Mouse (Mus musculus): ENCODE measurements around the gene Usp29.

DNA sequence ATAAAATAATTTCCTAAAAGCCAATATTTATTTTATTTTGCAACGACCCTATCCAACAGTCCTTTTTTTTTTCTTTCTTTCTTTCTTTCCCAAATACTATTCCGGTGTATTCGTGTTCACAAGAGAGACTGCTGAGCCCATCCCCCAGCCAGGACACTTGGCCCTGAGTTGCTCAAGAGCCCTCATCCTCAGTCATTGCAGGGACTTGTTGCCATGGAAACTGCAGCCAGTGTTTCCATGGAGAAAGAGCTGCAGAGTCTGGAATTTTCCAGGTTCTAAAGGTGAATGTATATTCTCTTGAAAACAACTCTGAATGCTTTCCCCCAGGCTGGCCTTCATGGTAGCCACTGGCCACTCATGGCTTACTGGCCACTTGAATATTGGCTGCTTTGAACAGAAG lies 80.2 kb downstream of the Usp29 start:
- TF ChIP-seq CTCF (conservative IDR thresholded peaks at IDR 0.05; ENCODE audit: low read length): no peak
- TF ChIP-seq NANOG (IDR thresholded peaks at IDR 0.05; ENCODE audit: borderline replicate concordance, low read length): no peak
- no peak for TF ChIP-seq POU5F1 (IDR thresholded peaks at IDR 0.05; ENCODE audit: borderline replicate concordance, low read length)
